Mouse (Mus musculus) ES-E14 (cell line): ENCODE results near the gene Pitpnm1.
"Not testable (repeated sequence)": the region's sequence is repeated elsewhere in the genome, so short reads cannot be mapped to it uniquely, and the experiment has no call there.

Experiments used
- HCFC1 ChIP-seq: IDR thresholded peaks from 2 replicates; pipeline ENCODE4 v1.6.1; 2012; ENCODE audit warnings: low read length, inconsistent platforms, borderline replicate concordance; ENCODE audit not compliant: insufficient read depth
- MAFK ChIP-seq: IDR thresholded peaks from 2 replicates; pipeline ENCODE4 v1.6.1; 2014; ENCODE audit warnings: mild to moderate bottlenecking, low read depth, low read length, inconsistent platforms; ENCODE audit not compliant: insufficient read depth
- ZC3H11A ChIP-seq: IDR thresholded peaks from 2 replicates; pipeline ENCODE4 v1.6.1; 2012; ENCODE audit warnings: low read depth, mild to moderate bottlenecking, inconsistent platforms, low read length, borderline replicate concordance
- ZNF384 ChIP-seq: IDR thresholded peaks from 2 replicates; pipeline ENCODE4 v1.6.1; 2012; ENCODE audit warnings: low read depth, low read length, inconsistent platforms

GRCm38 (mm10) chr19:4063357-4063756, 36.4 kb upstream of the Pitpnm1 start:
- not testable (repeated sequence) for TF ChIP-seq ZC3H11A, MAFK, ZNF384, HCFC1
